Mouse (Mus musculus) adrenal gland, adult 8-10 months (tissue): ENCODE results near the gene Atp8a1. TPM values are rescaled to one million over a fixed set of nuclear protein-coding genes. Genes with fewer than 3 reads are reported as not detected.

Experiments
- DNase-seq: peaks from one replicate; pipeline ENCODE4 v3.0.0; 2022
- microRNA-seq, 2 experiments: library from miRNA; unstranded; fragments of <30 nt; microRNA quantifications; one replicate each; pipeline ENCODE4 v1.2.0; 2022
- total RNA-seq, 4 experiments: library from RNA; stranded (reverse); gene quantifications; 2 replicates each; pipeline ENCODE4 v1.2.4; 2022

Atp8a1 gene
- total RNA-seq, 4 experiments from 2014 or later, result 16.0 to 32.1 (median 23.2) TPM

- DNase-seq, result no peak
Observed at GRCm38 (mm10) chr5:67629440-67629839, 217.8 kb downstream of the Atp8a1 start.

- no peak for DNase-seq
Observed at GRCm38 (mm10) chr5:67628180-67628940, 218.9 kb downstream of the Atp8a1 start.

- no peak for DNase-seq
Observed at GRCm38 (mm10) chr5:67621230-67621629, 226.0 kb downstream of the Atp8a1 start.

- no peak for DNase-seq
Observed at GRCm38 (mm10) chr5:67609520-67609837, 237.8 kb downstream of the Atp8a1 start.

GRCm38 (mm10) chr5:67608674-67609519 lies 238.3 kb downstream of the Atp8a1 start:
- DNase-seq, result no peak

GRCm38 (mm10) chr5:67607804-67608673 lies 239.2 kb downstream of the Atp8a1 start, which contains the start of gene Shisa3:
TSS of gene Shisa3 (plus strand) at chr5:67607882.
- DNase-seq, result no peak

- no peak for DNase-seq
Observed at GRCm38 (mm10) chr5:67606916-67607803, 240.1 kb downstream of the Atp8a1 start.

- no peak for DNase-seq
Observed at GRCm38 (mm10) chr5:67605951-67606350, 241.3 kb downstream of the Atp8a1 start.

- DNase-seq, result no peak
Observed at GRCm38 (mm10) chr5:67599935-67600334, 247.3 kb downstream of the Atp8a1 start.

GRCm38 (mm10) chr5:67595629-67596028 lies 251.6 kb downstream of the Atp8a1 start:
- DNase-seq, result no peak

GRCm38 (mm10) chr5:67595070-67595469 lies 252.2 kb downstream of the Atp8a1 start:
- no peak for DNase-seq

- no peak for DNase-seq
Observed at GRCm38 (mm10) chr5:67579725-67580633, 267.3 kb downstream of the Atp8a1 start.

- no peak for DNase-seq
Observed at GRCm38 (mm10) chr5:67575705-67576104, 271.5 kb downstream of the Atp8a1 start.

- no peak for DNase-seq
Observed at GRCm38 (mm10) chr5:67574039-67574438, 273.2 kb downstream of the Atp8a1 start.

GRCm38 (mm10) chr5:67572552-67573155 lies 274.6 kb downstream of the Atp8a1 start:
- no peak for DNase-seq

Small RNA genes lying within 50 kb of the gene (microRNA-seq; reads per million reads assigned to microRNA genes)
- 0 reads per million in 2 experiments for gene Gm23617

Other genes starting within 250 kb of the Atp8a1 start
- gene Shisa3, start 239.6 kb downstream of the Atp8a1 start, total RNA-seq, result 1 to 10 TPM in 2 of 4 experiments, under 1 TPM in 2; 0.52 to 2.0 (median 1.2) TPM
- gene Gm5108, start 94.2 kb upstream of the Atp8a1 start, total RNA-seq, result not detected
- not detected for gene Gm21905, start 99.0 kb upstream of the Atp8a1 start, total RNA-seq
- not detected for gene Grxcr1, start 184.4 kb upstream of the Atp8a1 start, total RNA-seq